Mouse (Mus musculus) spleen, adult 18-20 months (tissue): Measurements from ENCODE around the gene 1700007K13Rik.

ENCODE experiments used
- DNase-seq, 2 experiments: peaks; one replicate each; pipeline ENCODE4 v3.0.0; 2022; ENCODE audit warnings: mixed read lengths in 2 of 2

Gene 1700007K13Rik

GRCm38 (mm10) chr2:28469461-28469860 is 3.3 kb upstream of the 1700007K13Rik start:
- no peak for DNase-seq

- no peak for DNase-seq
These were observed 2.5 kb upstream of the 1700007K13Rik start for GRCm38 (mm10) chr2:28468486-28469225.

DNA sequence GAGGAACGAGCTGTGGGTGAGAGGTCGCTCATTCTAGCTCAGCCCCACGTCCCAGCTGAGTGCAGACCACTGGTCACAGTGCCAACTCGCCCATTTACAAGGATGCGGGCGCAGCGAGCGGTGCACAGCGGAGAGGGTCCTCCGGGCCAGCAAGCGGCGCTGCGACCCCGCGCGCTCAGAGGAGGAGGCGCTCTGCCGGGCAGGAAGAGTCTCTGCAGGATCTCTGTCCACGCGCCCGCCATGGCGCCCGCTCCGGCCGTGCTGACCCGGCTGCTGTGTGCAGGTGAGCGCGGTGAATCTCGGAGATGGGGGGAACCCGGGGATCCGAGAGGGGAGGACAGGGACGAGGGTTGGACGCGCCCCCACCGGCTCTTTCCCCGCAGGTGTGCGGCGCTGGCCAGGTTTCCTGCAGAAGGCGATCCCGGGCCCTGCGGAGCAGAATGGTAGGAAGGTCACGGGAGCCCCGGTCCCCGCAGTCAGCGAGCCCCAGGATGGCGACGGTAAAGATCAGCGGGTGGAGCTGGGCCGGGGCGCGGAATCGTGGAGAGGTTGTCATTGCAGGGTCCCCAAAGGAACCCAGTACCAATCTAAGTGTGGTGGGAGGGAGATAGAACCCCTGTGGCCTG is 1.8 kb upstream of the 1700007K13Rik start, which contains the start of gene Mrps2:
TSS of gene Mrps2 (plus strand) at position 207 of the 626 bp plus-strand sequence.
- peak; percentile 63 to 84 for DNase-seq

DNA sequence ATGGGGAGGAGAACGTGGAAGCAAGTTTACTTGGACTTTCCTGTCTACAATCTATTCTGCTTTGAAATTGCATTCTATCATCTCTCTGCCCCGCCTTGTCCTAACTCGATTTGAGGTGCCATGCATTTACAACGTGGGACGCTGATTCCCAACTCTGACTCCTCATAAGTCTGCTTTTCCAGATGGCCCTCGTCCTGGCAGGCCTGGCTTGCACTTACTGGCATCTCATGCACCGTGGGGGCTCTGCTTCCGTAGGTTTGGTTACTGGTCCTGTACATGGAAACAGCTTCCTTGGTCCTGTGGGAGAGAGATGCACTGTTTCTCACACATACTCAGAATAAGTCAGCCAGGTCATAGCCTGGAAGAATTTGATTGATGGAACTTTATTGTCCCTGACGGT is 1.2 kb downstream of the 1700007K13Rik start:
- DNase-seq, result no peak

GRCm38 (mm10) chr2:28463919-28464318 is 2.2 kb downstream of the 1700007K13Rik start:
- peak; percentile 32 to 61 for DNase-seq

GRCm38 (mm10) chr2:28456616-28457015 is 9.5 kb downstream of the 1700007K13Rik start:
- no peak for DNase-seq

DNA sequence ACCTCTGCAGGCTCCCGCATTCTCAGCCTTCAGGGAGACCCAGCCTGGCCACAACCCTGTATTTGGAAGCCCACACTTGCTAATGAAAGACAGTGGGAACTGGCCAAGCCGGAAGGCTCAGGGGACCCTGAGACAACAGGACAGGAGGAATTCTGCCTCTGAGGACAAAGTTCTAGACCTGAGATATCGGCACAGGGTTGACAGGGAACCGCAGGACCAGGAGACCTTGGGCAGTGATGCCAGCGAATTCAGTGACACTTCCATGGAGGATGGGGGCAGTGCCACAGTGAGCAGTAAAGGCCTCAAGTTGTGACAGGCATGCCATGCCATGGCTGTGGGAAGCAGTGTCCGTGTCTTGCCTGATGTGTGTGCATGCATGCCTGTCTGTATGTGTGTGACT is 12.6 kb downstream of the 1700007K13Rik start:
- no peak for DNase-seq

- no peak for DNase-seq
These were observed 14.5 kb downstream of the 1700007K13Rik start for GRCm38 (mm10) chr2:28451663-28452062.

- no peak for DNase-seq
These were observed 18.8 kb downstream of the 1700007K13Rik start for GRCm38 (mm10) chr2:28447315-28447670.

GRCm38 (mm10) chr2:28446515-28447314 is 19.4 kb downstream of the 1700007K13Rik start, which contains the start of gene Ppp1r26:
Gene Ppp1r26, plus strand, starts transcription at chr2:28446800.
- DNase-seq, result peak in 1 of 2 experiments; percentile 10

DNA sequence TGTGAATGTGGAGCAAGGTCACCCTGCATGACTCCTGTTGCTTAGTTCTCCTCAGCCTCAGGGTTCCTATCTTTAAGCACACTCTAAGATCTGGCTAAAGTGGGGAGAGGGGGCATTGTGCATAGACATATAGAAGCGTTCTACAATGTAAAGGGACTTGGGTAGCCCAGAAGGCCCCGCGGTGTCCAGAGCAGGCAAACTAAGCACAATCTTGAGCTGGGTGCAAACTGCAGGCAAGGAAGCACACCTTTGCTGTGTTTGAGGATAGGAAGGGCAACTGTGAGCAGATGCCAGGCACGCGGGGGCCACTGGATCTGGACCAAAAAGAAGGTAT is 20.0 kb downstream of the 1700007K13Rik start:
- no peak for DNase-seq

GRCm38 (mm10) chr2:28445082-28445481 is 21.1 kb downstream of the 1700007K13Rik start:
- no peak for DNase-seq

- DNase-seq, result no peak
These were observed 25.3 kb downstream of the 1700007K13Rik start for GRCm38 (mm10) chr2:28440842-28441241.

DNA sequence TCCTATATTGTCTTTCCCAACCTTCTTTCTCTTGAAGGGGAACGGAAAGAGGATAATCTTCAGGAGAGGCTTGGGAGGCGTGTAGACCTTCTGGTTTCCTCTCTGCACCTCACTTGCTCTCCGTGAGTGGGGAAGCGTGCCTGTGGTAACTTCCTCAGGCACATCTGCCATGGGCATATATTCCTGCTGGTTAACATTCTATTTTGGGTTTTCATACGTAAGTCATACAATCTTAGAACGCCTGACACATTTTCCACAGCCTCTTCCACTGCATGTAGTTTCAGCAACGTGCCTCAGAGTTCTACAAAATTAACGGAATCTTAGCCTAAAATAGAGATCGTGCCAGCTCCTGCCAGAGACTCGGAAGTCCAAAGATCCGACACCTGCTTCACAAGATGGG is 30.7 kb downstream of the 1700007K13Rik start:
- DNase-seq, result no peak

DNA sequence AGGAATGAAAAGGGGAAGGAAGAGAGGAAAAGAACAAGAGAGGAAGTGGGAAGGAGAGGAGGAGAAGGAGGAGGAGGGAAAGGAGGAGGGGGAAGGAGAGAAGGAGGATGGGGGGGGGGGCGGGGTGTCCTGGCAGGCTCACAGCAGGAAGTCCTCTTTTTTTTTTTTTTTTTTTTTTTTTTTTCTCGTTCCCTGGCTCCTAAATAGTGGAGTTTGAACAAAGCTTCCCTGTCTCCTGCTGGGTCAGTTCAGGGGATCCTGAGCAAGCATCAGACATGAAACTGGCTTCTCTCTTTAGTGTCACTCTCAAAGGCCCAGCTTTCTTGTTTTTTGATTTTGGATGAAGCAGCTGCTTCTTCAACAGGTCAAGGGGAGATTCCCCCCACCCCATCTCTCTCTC is 32.6 kb downstream of the 1700007K13Rik start:
- no peak for DNase-seq

- no peak for DNase-seq
These were observed 33.3 kb downstream of the 1700007K13Rik start for GRCm38 (mm10) chr2:28432811-28433210.

DNA sequence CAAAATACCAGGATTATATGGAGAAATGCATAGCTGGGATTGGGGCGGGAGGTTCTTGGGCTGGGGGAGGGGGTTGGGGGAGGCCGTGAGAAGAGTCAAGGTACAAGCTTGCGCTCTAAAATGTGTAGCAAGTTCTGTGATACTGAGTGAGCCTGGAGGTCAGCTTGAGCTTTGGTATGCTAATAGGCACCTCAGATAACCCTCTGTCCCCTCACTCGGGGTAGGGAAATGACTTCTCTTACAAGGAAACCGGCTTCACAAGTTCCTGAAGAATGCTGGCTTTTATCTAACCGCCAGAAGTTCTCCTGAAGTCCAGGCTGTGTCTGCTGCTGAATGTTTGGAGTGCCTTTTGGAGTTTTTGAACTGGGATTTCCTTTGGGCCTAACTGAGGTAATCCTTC is 35.3 kb downstream of the 1700007K13Rik start:
- DNase-seq, result no peak

GRCm38 (mm10) chr2:28427226-28427625 is 38.9 kb downstream of the 1700007K13Rik start:
- no peak for DNase-seq

DNA sequence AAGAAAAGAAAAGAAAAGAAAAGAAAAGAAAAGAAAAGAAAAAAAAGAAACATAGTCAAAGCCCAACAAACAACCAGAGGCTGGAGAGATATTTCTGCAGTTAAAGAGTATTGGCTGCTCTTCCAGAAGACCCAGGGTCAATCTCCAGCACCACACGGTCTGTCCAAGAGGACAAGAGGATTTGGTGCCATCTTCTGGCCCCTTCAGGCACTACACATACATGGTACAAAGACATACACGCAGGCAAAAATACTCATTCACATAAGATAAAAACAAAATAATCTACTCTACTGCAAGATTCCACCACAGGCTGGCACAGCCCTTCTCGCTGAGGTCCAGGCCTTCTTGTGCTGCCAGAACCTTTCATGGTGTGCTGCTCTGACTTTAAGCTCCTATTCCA is 43.0 kb downstream of the 1700007K13Rik start:
- peak in 1 of 2 experiments; percentile 59 for DNase-seq

DNA sequence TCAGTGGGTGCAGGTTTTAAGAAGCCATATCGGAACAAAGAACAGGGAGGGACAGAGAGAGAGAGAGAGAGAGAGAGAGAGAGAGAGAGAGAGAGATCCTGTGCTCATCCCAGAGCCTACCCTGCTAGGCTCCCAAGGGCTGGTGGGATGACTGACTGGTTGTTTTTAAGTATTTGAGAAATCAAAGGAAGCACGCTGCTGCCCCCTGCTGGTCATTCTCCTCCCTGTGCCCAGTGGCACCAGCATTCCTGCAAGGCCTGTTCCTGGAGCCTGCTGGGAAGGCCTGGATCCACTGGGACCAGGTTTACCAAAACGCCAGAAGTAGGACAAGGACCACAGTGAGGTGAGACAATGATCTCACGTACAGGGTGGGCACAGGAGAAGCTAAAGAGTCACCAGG is 46.2 kb downstream of the 1700007K13Rik start:
- peak; percentile 25 to 71 for DNase-seq

DNA sequence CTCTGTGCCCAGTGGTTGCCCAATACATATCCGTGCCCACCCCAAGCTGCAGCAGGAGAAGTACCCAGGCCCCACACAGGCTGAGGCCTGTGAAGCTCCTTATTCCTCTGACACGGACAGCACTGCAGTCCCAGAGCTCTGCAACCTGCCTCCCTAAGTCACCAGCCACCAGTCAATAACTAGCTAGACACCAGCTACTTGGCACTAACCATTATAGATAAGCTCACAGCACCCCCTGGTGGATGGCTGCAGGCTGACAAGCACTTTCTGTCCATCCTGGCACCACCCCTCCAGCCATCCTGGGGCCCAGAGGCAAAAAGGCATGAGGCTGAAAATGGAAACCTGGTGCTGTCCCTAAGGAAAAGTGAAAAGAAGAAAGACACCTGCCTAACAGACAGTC is 48.1 kb downstream of the 1700007K13Rik start:
- DNase-seq, result peak; percentile 55 to 78

DNA sequence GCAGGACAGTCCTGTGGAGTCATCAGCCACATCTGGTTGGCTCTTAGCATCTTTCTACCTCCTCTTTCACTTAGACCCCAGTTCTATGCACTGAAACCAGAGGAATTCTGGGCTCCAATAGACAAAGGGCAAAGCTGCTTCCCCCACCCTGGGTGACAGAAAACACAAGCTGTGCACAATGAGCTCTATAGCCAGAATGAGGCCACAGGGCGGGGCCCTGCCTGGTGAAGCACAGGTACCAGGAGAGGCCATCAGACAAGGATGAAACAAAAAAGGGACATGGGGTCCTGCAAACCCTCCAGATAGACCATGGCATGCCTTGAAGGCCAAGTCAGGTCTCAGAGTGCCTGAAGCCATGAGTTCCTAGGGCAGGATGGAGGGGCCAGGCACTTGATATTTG is 49.6 kb downstream of the 1700007K13Rik start:
- no peak for DNase-seq

DNA sequence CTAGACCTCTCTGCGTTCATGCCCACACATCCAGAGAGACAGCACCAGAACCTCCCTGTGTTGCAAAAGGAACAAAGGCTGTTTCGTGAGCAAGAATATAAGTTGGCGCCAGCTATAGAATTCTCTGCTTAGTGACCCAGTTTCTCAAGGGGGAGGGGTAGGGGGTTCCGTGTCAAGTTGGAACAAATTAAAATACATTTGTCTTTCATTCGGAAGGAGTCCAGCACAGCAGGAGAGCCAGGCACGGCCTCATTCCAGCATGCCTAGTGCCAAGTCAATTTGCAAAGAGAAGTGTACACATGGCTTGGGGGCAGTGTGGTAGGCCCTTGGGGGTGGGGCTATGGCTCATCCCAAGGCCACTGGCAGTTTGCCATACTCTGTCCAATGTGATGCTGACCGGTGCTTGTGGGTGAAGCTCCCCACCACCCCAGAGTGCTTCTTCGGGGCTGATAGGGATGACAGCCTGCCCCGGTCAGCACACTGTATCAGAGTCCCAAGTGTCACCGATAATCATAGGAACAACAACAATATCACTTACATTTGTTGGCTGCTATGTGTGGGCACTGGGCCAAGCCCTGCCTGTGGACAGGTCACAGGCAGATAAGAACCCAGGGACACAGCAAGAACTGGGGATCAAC is 50.6 kb downstream of the 1700007K13Rik start:
- DNase-seq, result no peak
